Mouse (Mus musculus): ENCODE results near the gene Rsad1. TPM values are rescaled to one million over a fixed set of nuclear protein-coding genes. Genes with fewer than 3 reads are reported as not detected.

The Rsad1 gene
- 10.3 and 12.7 TPM in 2 replicates for polyA plus RNA-seq (2012; rRNA removed)

- peak; percentile 97 for DNase-seq
- TF ChIP-seq POLR2A (IDR thresholded peaks at IDR 0.05; ENCODE audit: borderline replicate concordance, extremely low read depth, low read depth, low read length) (peak; percentile 54; the same call in 1 of the 2 replicates), CTCF (IDR thresholded peaks at IDR 0.05; ENCODE audit: insufficient read depth, low read length) (peak; percentile 75)
- WGBS = 2% methylated on average over 49 of the region's 49 CpGs
- peak within 1 kb of the TSS; percentile 76 for H3K4me3 ChIP-seq (replicated peaks; ENCODE audit: extremely low read depth, low read depth, low read length)
- peaks cover 7% of the 10 kb centered on the region; the same call in 1 of the 2 replicates for H3K4me1 ChIP-seq (ENCODE audit: control insufficient read depth, insufficient read depth, low read length)
These were observed at the start of gene Rsad1 for GRCm38 (mm10) chr11:94548888-94549690. TSS of gene Rsad1 (minus strand) at chr11:94549255.

- WGBS = 63% methylated on average over 6 of the region's 6 CpGs
- TF ChIP-seq CTCF (IDR thresholded peaks at IDR 0.05; ENCODE audit: insufficient read depth, low read length) = peak; percentile 29; the same call in 1 of the 2 replicates
- TF ChIP-seq POLR2A (IDR thresholded peaks at IDR 0.05; ENCODE audit: borderline replicate concordance, extremely low read depth, low read depth, low read length) = no peak
- H3K4me3 ChIP-seq (replicated peaks; ENCODE audit: extremely low read depth, low read depth, low read length) = no peak overlapping the region
- peaks cover 9% of the 10 kb centered on the region for H3K4me1 ChIP-seq (ENCODE audit: control insufficient read depth, insufficient read depth, low read length)
- no peak for DNase-seq
These were observed 49.5 kb upstream of the Rsad1 start for GRCm38 (mm10) chr11:94598437-94599120.

DNA sequence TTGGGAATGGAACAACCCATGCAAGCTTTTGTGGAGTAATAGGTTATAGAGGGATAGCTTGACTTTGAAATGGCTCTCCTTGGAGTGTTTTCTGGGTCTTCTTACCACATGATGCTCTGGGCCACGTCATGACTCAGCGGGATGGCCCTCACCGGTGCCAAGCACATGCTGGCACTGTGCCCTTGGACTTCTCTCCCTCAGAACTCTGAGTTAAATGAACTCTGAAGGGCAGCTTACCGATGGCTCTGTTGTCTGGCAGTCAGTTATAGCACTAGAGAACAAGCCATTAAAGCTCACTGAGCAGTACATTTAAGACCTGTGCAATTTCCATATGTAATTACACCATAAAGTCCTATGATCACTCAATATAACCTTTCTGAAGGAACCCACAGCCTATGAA, 48.3 kb upstream of the Rsad1 start:
- Histone ChIP-seq H3K4me3 (replicated peaks; ENCODE audit: extremely low read depth, low read depth, low read length) (no peak overlapping the region), H3K4me1 (ENCODE audit: control insufficient read depth, insufficient read depth, low read length) (peaks cover 7% of the 10 kb centered on the region)
- TF ChIP-seq CTCF (IDR thresholded peaks at IDR 0.05; ENCODE audit: insufficient read depth, low read length) (no peak), POLR2A (IDR thresholded peaks at IDR 0.05; ENCODE audit: borderline replicate concordance, extremely low read depth, low read depth, low read length) (no peak)
- no peak for DNase-seq
- 50% methylated on average over 4 of the region's 4 CpGs for WGBS

- Histone ChIP-seq H3K4me3 (replicated peaks; ENCODE audit: extremely low read depth, low read depth, low read length) (no peak overlapping the region), H3K4me1 (ENCODE audit: control insufficient read depth, insufficient read depth, low read length) (peaks cover 3% of the 10 kb centered on the region)
- DNase-seq = no peak
- TF ChIP-seq CTCF (IDR thresholded peaks at IDR 0.05; ENCODE audit: insufficient read depth, low read length) (no peak), POLR2A (IDR thresholded peaks at IDR 0.05; ENCODE audit: borderline replicate concordance, extremely low read depth, low read depth, low read length) (no peak)
- WGBS = 57% methylated on average over 7 of the region's 7 CpGs
These were observed 47.3 kb upstream of the Rsad1 start for GRCm38 (mm10) chr11:94596311-94596852.

DNA sequence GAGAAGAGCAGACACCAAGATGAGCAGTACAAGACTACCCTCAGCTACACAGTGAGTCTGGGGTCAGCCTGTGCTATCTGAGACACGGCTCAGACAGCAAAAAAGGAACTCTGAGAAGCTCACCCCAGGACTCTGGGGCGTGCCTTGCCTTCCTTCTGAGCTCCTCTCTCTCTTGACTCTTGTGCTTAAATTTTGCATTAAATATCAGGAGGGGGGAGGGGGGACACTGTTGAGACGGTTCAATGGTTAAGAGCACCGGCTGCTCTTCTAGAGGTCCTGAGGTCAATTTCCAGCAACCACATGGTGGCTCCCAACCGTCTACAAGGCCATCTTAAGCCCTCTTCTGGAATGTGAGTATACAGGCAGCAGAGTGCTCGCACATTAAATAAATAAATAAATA, 38.5 kb upstream of the Rsad1 start:
- TF ChIP-seq CTCF (IDR thresholded peaks at IDR 0.05; ENCODE audit: insufficient read depth, low read length) (no peak), POLR2A (IDR thresholded peaks at IDR 0.05; ENCODE audit: borderline replicate concordance, extremely low read depth, low read depth, low read length) (no peak)
- no peak for DNase-seq
- H3K4me1 ChIP-seq (ENCODE audit: control insufficient read depth, insufficient read depth, low read length) = peaks cover 4% of the 10 kb centered on the region; the same call in 1 of the 2 replicates
- no peak overlapping the region for H3K4me3 ChIP-seq (replicated peaks; ENCODE audit: extremely low read depth, low read depth, low read length)
- whole genome bisulfite sequencing = 83% methylated on average over 6 of the region's 6 CpGs

DNA sequence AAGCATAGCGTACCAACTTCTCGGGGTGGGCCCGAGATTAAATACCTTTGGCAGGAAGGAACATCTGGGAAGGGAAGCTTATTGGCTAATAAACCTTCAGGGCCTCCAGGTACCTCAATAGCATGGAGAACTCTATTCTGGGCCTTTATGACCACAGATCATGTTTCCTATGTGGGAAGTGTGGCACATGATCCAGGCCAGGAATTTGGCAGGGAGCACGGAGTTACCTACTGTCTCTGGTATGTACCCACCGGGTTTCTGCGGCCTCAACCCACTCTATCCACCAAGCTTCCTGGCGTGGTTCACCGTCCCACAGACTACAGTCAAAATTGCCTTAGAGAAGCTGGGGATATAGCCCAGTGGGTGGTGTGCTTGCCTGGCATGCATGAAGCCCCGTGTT, 36.0 kb upstream of the Rsad1 start:
- Histone ChIP-seq H3K4me3 (replicated peaks; ENCODE audit: extremely low read depth, low read depth, low read length) (no peak overlapping the region), H3K4me1 (ENCODE audit: control insufficient read depth, insufficient read depth, low read length) (peaks cover 4% of the 10 kb centered on the region; the same call in 1 of the 2 replicates)
- no peak for TF ChIP-seq CTCF (IDR thresholded peaks at IDR 0.05; ENCODE audit: insufficient read depth, low read length)
- TF ChIP-seq POLR2A (IDR thresholded peaks at IDR 0.05; ENCODE audit: borderline replicate concordance, extremely low read depth, low read depth, low read length) = no peak
- 90% methylated on average over 9 of the region's 9 CpGs for WGBS
- no peak for DNase-seq

GRCm38 (mm10) chr11:94580111-94580740, 31.2 kb upstream of the Rsad1 start:
- DNase-seq = no peak
- Histone ChIP-seq H3K4me1 (ENCODE audit: control insufficient read depth, insufficient read depth, low read length) (peaks cover 2% of the 10 kb centered on the region; the same call in 1 of the 2 replicates), H3K4me3 (replicated peaks; ENCODE audit: extremely low read depth, low read depth, low read length) (no peak overlapping the region)
- WGBS = 83% methylated on average over 5 of the region's 5 CpGs
- no peak for TF ChIP-seq POLR2A (IDR thresholded peaks at IDR 0.05; ENCODE audit: borderline replicate concordance, extremely low read depth, low read depth, low read length)
- TF ChIP-seq CTCF (IDR thresholded peaks at IDR 0.05; ENCODE audit: insufficient read depth, low read length) = no peak

DNA sequence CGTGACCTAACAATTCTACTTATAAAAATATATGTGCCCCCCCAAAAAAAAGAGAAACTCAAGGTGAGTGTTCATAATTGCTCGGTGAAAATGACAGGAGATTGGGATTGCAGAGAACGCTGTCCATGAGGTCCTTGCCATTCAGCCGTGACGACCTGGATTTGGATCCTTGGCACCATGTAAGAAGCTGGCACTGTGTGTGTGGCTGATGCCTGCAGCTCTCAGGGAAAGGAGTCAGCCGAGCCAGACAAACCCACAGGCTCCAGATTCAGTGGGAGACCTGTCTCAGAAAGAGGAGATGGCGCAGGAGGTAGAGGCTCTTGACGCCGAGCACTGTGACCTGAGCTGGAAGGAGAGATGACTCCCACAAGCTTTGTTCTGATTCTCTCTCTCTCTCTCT, 27.3 kb upstream of the Rsad1 start:
- H3K4me3 ChIP-seq (replicated peaks; ENCODE audit: extremely low read depth, low read depth, low read length) = no peak overlapping the region
- no peak for DNase-seq
- TF ChIP-seq CTCF (IDR thresholded peaks at IDR 0.05; ENCODE audit: insufficient read depth, low read length) (no peak), POLR2A (IDR thresholded peaks at IDR 0.05; ENCODE audit: borderline replicate concordance, extremely low read depth, low read depth, low read length) (no peak)
- 91% methylated on average over 9 of the region's 9 CpGs for WGBS
- H3K4me1 ChIP-seq (ENCODE audit: control insufficient read depth, insufficient read depth, low read length) = peaks cover 4% of the 10 kb centered on the region; the same call in 1 of the 2 replicates

DNA sequence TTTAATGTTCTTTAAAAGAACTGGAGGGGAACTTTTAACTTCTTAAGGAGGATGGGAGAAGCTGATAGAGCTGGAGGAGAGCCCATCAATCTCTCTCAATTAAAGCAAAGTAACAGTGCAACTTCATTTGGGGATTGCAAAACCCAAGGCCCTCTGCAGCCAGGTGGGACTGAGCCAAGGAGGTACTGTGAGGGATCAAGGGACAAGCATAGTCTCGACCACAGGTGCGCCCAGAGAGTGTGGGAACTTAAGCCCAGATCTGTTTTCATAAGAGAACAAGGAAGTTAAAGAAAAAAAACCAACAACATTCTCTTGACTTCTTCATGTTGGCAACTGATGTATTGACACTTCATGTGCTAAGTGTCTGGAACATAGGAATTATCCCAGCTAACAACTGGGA, 26.0 kb upstream of the Rsad1 start:
- 48% methylated on average over 2 of the region's 2 CpGs for WGBS
- Histone ChIP-seq H3K4me1 (ENCODE audit: control insufficient read depth, insufficient read depth, low read length) (peaks cover 9% of the 10 kb centered on the region), H3K4me3 (replicated peaks; ENCODE audit: extremely low read depth, low read depth, low read length) (no peak overlapping the region)
- no peak for DNase-seq
- no peak for TF ChIP-seq POLR2A (IDR thresholded peaks at IDR 0.05; ENCODE audit: borderline replicate concordance, extremely low read depth, low read depth, low read length)
- no peak for TF ChIP-seq CTCF (IDR thresholded peaks at IDR 0.05; ENCODE audit: insufficient read depth, low read length)
